Mouse (Mus musculus) cerebellum, postnatal 4 days (tissue): Measurements from ENCODE around the gene Scyl3.

Experiments used
- DNase-seq, 2 experiments: peaks; one replicate each; pipeline ENCODE4 v3.0.0; 2022; ENCODE audit warnings: low spot score in 2 of 2, mixed read lengths in 1 of 2

Scyl3 gene

GRCm38 (mm10) chr1:163928846-163929245, at the start of gene Scyl3:
TSS of gene Scyl3 (plus strand) at chr1:163929100.
- no peak for DNase-seq

DNA sequence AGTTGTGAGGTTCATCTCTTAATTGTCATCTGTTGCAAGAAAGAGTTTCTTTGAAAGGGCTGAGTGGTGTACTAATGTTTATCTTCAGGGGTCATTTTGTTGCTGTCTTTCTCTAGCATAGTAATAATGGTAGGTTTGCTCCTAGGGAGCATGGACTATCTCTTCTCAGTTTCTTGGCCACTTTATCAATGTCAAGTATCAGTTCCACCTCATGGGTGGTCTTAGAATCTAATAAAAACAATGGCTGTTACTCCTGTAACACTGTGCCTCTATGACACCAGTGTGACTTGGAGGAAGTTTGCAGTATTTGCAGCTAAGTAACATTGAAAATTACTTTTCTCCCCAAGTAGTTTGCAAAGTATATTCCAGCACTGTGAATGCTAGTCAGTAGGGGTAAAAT, 39.3 kb upstream of the Scyl3 start:
- no peak for DNase-seq

DNA sequence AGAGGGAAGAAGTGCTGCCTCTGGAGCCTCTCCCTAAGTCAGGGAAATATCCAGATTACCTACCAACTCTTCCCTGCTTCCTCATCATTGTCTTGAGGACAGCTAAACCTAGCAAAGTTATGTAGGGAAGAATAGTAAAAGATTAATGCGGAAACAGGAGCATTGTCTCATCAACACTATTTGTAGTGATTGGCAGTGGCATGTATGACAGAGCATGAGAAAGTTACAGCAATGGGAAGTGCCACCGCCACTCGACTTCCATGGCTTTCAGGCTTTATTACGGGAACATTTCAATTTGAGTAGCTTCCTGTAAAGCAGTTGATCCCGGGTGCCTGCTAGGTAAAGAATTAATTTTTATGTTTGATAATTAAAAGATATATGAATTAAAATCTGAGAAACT, 35.6 kb upstream of the Scyl3 start:
- no peak for DNase-seq

- DNase-seq, result no peak
Observed at GRCm38 (mm10) chr1:163893774-163894527, 34.9 kb upstream of the Scyl3 start.

- DNase-seq, result no peak
Observed at GRCm38 (mm10) chr1:163898291-163898764, 30.6 kb upstream of the Scyl3 start.

GRCm38 (mm10) chr1:163899575-163899974, 29.3 kb upstream of the Scyl3 start:
- no peak for DNase-seq

GRCm38 (mm10) chr1:163900168-163900567, 28.7 kb upstream of the Scyl3 start:
- no peak for DNase-seq

DNA sequence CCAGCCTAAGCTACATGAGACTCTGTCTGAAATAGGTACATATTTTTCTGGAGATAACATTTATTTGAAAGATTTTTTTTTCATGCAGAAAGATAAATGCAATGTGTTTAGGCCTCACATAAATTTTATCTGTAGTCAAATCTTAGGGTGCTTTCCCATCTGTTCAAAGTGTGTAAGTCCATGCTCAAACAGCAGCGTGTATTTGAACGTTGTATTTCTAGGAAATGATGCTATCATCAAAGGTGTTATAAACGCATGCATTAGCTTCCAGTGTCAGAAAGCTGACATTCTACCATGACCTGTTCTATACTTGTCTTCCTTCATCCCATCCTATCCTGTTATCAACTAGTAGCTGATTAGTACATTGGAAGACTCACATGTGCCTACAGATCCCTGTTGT, 25.5 kb upstream of the Scyl3 start:
- DNase-seq, result no peak

DNA sequence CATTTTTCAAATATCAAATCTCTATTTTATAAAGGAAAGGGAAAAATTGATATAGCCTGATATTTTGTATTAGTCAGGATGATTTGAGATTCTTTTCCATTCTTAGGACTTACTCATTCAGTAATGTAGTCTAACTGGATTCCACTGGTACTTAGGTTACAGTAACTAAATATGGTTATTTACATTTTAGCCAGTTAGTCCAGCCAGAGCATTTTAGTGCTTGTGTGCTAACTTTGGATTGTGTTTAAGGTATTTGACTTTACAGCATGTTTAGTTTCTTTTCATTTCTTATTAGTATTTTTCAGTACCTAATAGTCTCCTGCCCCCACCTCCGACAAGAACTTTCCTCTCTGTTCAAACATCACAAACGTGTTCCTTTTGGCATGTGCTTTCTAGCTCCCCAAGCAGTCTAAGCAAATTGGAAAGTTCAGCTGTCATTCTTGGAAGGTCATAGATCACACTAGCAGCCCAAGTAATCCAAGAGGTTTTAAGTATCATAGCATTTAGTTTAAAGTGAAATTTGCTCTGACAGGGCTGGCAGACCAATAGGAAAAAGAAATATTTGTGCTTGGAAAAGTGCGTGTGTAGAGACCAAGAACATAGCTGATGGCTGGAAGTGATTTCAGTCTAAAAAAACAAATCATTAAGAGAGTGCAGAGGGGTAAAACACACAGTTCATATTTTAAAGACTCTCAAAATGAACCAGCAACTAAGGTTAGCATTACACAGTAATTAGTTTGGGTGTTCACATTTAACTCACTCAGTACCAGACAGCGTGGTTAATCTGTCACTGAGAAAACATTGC, 21.7 kb upstream of the Scyl3 start:
- DNase-seq, result no peak

DNA sequence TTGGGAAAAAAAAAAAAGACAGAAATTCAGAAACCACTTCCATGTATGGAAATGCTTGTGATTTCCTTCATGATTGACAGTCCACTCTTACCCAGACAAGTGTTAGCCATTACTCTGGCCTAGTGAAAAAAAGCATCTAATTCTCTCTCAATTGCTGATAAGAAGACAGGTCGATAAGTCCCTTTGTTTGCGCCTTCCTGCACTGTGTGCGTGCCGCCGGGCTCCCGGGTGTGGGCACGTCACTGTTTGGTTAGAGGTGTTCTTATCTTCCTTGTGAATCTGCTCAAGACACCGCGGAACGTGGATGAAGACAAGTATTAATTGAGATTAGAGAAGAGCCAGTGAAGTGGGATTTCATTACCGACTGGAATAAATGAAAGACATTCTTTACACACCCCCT, 20.5 kb upstream of the Scyl3 start:
- DNase-seq, result no peak

- no peak for DNase-seq
Observed at GRCm38 (mm10) chr1:163910343-163910742, 18.6 kb upstream of the Scyl3 start.

GRCm38 (mm10) chr1:163910785-163911184, 18.1 kb upstream of the Scyl3 start:
- no peak for DNase-seq

- DNase-seq, result no peak
Observed at GRCm38 (mm10) chr1:163911981-163912380, 16.9 kb upstream of the Scyl3 start.

- no peak for DNase-seq
Observed at GRCm38 (mm10) chr1:163917349-163918160, 11.3 kb upstream of the Scyl3 start.

DNA sequence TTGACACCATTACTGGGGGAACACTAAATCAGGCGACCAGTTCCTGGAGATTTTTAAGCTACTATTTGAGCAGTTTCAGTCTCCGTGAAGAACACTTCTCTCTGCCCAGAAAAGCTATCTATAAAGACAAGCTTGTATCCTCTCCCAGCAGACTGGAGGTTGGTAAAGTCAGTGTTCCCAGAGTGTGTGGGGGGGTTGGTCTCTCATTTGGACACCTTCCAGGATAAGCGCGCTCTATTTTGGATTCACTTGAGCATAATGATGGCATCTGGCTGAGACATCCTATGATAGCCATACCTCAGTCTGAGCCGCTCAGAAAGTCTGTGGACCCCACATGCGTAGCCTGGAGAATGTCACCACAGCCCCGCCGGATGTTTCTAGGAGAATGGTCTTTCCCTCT, 4.8 kb upstream of the Scyl3 start:
- no peak for DNase-seq

DNA sequence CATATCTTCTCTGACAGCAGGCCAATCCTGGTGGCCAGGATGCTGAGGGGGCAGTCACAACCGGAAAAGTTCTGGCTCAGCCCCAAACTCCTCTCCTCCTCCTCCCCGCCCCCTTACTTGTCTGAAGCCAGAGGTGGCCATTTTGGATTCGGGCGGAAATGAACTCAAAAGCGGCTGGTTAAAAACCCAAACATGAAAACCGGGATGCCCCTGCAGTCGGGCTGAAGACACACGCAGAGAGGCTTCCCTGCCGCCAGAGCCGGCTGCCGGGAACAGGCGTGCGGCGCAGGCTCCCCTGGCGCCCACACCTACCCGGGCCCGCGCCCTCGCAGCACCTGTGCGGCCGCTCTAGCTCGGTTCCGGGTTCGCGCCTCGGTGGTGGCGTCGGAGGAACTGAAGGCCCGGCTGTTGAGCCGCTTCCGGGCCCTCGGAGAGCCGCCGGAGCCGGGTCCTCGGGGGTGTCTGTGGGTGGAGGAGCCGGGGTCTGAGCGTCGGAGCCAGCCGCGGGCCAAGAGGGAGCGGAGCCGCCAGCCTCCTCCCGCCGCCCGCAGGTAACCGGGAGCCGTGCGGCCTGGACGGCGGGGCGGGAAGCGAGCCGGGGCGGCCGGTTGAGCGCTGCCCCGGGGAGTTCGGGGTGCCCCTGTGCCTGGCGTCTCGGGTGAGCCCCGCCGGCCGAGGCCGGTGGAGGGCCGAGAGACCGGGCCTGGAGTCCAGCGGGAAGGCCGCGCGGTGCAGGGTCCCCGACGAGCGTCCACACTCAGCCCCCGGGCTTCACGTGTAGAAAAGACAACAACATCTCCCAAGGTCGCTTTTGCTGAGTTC, 947 bp downstream of the Scyl3 start:
- peak; percentile 73 to 87 for DNase-seq

DNA sequence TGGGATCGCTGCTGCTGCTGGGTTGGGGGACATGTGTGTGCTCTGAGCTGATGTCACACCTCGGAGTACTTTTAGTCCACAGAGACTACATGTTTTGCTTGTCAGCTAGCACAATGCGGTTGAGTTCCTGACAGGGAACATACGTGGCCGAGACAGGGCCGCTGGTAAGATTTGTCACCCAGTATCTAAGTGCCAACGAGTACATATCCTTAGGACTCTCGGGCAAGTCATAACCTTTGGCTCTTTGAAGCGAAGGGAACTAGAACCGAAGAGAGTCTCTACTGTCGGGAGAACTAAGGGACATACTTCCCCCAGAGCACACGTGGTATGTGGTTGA, 1.5 kb downstream of the Scyl3 start:
- DNase-seq, result no peak

GRCm38 (mm10) chr1:163931801-163932200, 2.9 kb downstream of the Scyl3 start:
- no peak for DNase-seq

DNA sequence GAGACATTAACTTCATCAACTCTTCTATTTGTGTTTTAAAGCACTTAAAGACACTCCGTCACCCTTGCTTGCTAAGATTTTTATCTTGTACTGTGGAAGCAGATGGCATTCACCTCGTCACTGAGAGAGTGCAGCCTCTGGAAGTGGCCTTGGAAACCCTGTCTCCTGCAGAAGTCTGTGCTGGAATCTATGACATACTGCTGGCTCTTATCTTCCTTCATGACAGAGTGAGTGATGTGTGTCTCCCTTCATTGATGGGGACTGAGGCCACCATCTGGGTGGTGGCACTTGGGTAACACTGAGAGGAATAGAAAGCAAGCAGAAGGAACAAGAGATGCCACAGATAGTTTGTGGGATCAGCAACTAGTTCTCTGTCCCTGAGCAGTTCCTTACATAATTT, 5.7 kb downstream of the Scyl3 start:
- DNase-seq, result no peak

DNA sequence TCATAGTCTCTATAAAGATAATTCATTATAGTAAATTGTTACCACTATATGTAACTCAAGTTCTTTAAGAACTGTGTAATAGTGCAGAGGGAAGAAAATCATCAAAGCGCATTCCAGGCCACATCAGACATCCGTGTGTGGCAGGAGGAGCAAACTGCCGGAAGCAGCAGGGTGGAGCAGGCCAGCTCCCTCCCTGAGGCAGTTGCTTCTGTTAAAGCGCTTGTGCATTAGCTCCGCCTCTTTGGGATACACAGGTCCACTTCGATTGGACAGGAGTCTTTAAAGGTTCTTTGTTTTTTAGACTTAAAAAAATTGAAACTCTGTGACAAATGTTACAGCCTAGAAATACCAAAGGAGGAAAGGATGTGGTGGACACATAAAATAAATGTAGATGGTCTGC, 13.2 kb downstream of the Scyl3 start:
- no peak for DNase-seq

- DNase-seq, result no peak
Observed at GRCm38 (mm10) chr1:163953396-163953795, 24.5 kb downstream of the Scyl3 start.
